Mouse (Mus musculus) stomach, postnatal 0 days (tissue): ENCODE data around the gene Eif2ak1. TPM values are rescaled to one million over a fixed set of nuclear protein-coding genes. Genes with fewer than 3 reads are reported as not detected.

ENCODE experiments used
- ATAC-seq: fragments of 200-750 bp; cut with Nextera tagmentation; 2 replicates; pipeline ENCODE4 v1.8.0; 2017; ENCODE audit not compliant: low FRiP score, low TSS enrichment
- DNase-seq: peaks from one replicate; pipeline ENCODE4 v3.0.0-alpha.2; 2016; ENCODE audit warnings: low spot score
- H3K27ac ChIP-seq: fragments of 300-500 bp; sonication (generic); replicated peaks from 2 replicates; pipeline ENCODE4 v1.5.1; 2014; ENCODE audit warnings: mild to moderate bottlenecking, control low read depth
- H3K27me3 ChIP-seq: fragments of 300-500 bp; sonication (generic); 2 replicates; pipeline ENCODE4 v1.6.1; 2014; ENCODE audit warnings: low read length; ENCODE audit not compliant: control insufficient read depth, insufficient read depth
- H3K36me3 ChIP-seq: fragments of 300-500 bp; sonication (generic); 2 replicates; pipeline ENCODE4 v1.6.1; 2014; ENCODE audit warnings: low read length, mixed read lengths; ENCODE audit not compliant: control insufficient read depth, insufficient read depth
- H3K4me1 ChIP-seq: fragments of 300-500 bp; sonication (generic); replicated peaks from 2 replicates; pipeline ENCODE4 v1.6.1; 2014; ENCODE audit warnings: antibody characterized with exemption; ENCODE audit not compliant: control insufficient read depth, insufficient read depth
- H3K4me2 ChIP-seq: fragments of 300-500 bp; sonication (generic); replicated peaks from 2 replicates; pipeline ENCODE4 v1.6.1; 2014; ENCODE audit warnings: low read depth, mild to moderate bottlenecking, control low read depth, moderate library complexity
- H3K4me3 ChIP-seq: fragments of 300-500 bp; sonication (generic); 2 replicates; pipeline ENCODE4 v1.5.1; 2014; ENCODE audit warnings: low read depth, low read length, control low read depth
- H3K9ac ChIP-seq: fragments of 300-500 bp; sonication (generic); 2 replicates; pipeline ENCODE4 v1.6.1; 2014; ENCODE audit warnings: mild to moderate bottlenecking, low read length, control low read depth, mixed read lengths
- H3K9me3 ChIP-seq: fragments of 300-500 bp; sonication (generic); 2 replicates; pipeline ENCODE4 v1.6.1; 2016; ENCODE audit warnings: low read length; ENCODE audit not compliant: control insufficient read depth
- CTCF ChIP-seq: IDR thresholded peaks from 2 replicates; pipeline ENCODE4 v1.5.1; 2016; ENCODE audit warnings: antibody characterized with exemption, low read depth, mild to moderate bottlenecking, moderate library complexity
- EP300 ChIP-seq: optimal IDR thresholded peaks from 2 replicates; pipeline ENCODE3; 2016; ENCODE audit warnings: antibody characterized with exemption
- WGBS: fragments of 180-500 bp; shearing (Covaris S2); extraction: QIAGEN DNeasy Blood & Tissue Kit; methylation state at CpG from one replicate; pipeline ENCODE4 v1.1.7; 2014; 5-methylcytosine and 5-hydroxymethylcytosine counted together
- polyA plus RNA-seq: library from polyadenylated mRNA; unstranded; fragments of >200 nt; fragmentation: Nextera tagmentation; extraction: Ambion mirVana; gene quantifications from 2 replicates; pipeline ENCODE4 v1.2.1, GENCODE M21; 2015

Gene Eif2ak1
- polyA plus RNA-seq, 1 experiment from 2014 or later: 19.9 TPM

- 83% methylated on average over 3 of the region's 3 CpGs for WGBS
- Histone ChIP-seq H3K4me2 (no peak overlapping the region), H3K27ac (no peak overlapping the region), H3K9me3 (no peaks in the 10 kb centered on the region), H3K36me3 (no peaks in the 10 kb centered on the region), H3K4me1 (no peaks in the 10 kb centered on the region), H3K9ac (no peak overlapping the region), H3K4me3 (no peak overlapping the region), H3K27me3 (no peaks in the 10 kb centered on the region)
- ATAC-seq: no peak
- no peak for DNase-seq
- TF ChIP-seq CTCF (no peak), EP300 (no peak)
Measured at GRCm38 (mm10) chr5:143809421-143810090, 8.0 kb upstream of the Eif2ak1 start.

DNA sequence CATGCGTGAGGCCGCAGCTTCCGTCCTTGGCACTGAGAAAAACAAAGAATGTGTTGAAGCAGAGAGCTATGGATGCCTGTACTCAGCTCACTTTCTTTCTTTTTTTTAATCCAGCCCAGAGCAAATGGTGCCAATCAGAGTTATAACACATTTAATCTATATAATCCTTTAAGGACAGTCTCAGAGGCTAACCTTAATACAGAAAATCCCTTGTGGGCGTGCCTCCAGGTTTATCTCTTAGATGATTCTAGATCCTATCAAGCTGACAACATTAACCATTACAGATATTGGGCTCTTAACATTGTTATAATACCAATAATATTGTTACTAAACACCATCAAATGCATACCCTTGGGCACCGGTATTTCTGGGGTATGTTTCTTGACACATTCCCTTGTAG is 5.9 kb upstream of the Eif2ak1 start:
- H3K27me3 ChIP-seq: no peaks in the 10 kb centered on the region
- no peaks in the 10 kb centered on the region for H3K36me3 ChIP-seq
- no peak for ATAC-seq
- TF ChIP-seq EP300 (no peak), CTCF (no peak)
- no peak overlapping the region for H3K9ac ChIP-seq
- no peak for DNase-seq
- H3K9me3 ChIP-seq: no peaks in the 10 kb centered on the region
- 70% methylated on average over 5 of the region's 5 CpGs for WGBS
- no peak overlapping the region for H3K4me3 ChIP-seq
- H3K4me1 ChIP-seq: no peaks in the 10 kb centered on the region
- no peak overlapping the region for H3K27ac ChIP-seq
- no peak overlapping the region for H3K4me2 ChIP-seq

- DNase-seq (no peak), ATAC-seq (no peak)
- no peaks in the 10 kb centered on the region for H3K27me3 ChIP-seq
- H3K9ac ChIP-seq: 0 out of 2 replicates have a peak overlapping the region, but pooled peaks have one; percentile 4
- TF ChIP-seq EP300 (no peak), CTCF (no peak)
- 66% methylated on average over 2 of the region's 2 CpGs for WGBS
- no peaks in the 10 kb centered on the region for H3K9me3 ChIP-seq
- no peak overlapping the region for H3K4me3 ChIP-seq
- H3K36me3 ChIP-seq: no peaks in the 10 kb centered on the region
- no peak overlapping the region for H3K4me2 ChIP-seq
- no peak overlapping the region for H3K27ac ChIP-seq
- 0 out of 2 replicates have a peak, but pooled peaks cover 3% of the 10 kb centered on the region for H3K4me1 ChIP-seq
Measured at GRCm38 (mm10) chr5:143814626-143815025, 3.0 kb upstream of the Eif2ak1 start.

DNA sequence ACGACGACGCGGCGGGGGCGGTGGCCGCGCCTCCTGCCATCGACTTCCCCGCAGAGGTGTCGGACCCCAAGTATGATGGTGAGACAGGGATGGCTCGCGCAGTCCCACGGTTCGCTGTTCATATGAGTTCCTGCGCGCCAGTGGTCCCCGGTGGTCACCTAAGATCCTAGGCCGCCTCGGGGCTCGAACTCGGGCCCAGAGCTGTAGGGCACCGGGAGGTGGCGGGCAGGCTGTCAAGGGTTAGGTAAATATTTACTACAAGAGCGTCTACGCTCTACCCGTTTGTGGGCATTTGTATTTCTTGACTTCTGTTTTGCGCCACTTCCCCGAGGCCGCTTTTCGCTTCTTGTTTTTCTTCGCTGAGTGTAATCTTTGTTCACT is 333 bp downstream of the Eif2ak1 start:
- DNase-seq (no peak), ATAC-seq (peak; percentile 78)
- Histone ChIP-seq H3K9ac (peak overlapping the region; percentile 87), H3K4me1 (0 out of 2 replicates have a peak, but pooled peaks cover 3% of the 10 kb centered on the region), H3K27me3 (no peaks in the 10 kb centered on the region), H3K9me3 (no peaks in the 10 kb centered on the region), H3K4me2 (peak overlapping the region; percentile 82), H3K4me3 (peak overlapping the region; percentile 82), H3K27ac (peak overlapping the region; percentile 71), H3K36me3 (no peaks in the 10 kb centered on the region)
- no peak; the same call in 1 of the 2 replicates for TF ChIP-seq CTCF
- no peak for TF ChIP-seq EP300
- WGBS: 0% methylated on average over 32 of the region's 32 CpGs

DNA sequence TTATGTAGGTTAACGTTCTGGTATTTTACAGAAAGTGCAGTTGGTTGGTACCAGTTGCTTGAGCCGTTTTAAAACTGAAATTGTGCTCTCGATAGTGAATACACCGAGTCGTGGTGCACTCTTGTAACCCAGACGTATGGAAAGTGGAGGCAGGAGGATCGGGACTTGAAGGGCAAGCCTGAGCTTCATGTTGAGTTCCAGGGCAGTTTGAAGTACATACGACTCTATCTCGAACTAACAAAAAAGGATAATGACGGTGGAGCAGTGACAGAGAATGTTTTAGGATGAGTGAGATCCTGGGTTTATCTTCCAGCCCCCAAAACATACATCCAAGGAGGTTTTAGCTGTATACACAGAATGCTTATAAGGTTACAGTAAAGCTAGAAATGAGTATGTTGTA is 873 bp downstream of the Eif2ak1 start:
- H3K9me3 ChIP-seq: no peaks in the 10 kb centered on the region
- no peak for ATAC-seq
- peak overlapping the region; percentile 82 for H3K4me3 ChIP-seq
- H3K36me3 ChIP-seq: no peaks in the 10 kb centered on the region
- no peak for DNase-seq
- 4% methylated on average over 10 of the region's 10 CpGs for WGBS
- no peaks in the 10 kb centered on the region for H3K27me3 ChIP-seq
- TF ChIP-seq CTCF (no peak), EP300 (no peak)
- no peak overlapping the region for H3K27ac ChIP-seq
- peak overlapping the region; percentile 87 for H3K9ac ChIP-seq
- H3K4me2 ChIP-seq: peak overlapping the region; percentile 82
- H3K4me1 ChIP-seq: 0 out of 2 replicates have a peak, but pooled peaks cover 3% of the 10 kb centered on the region

DNA sequence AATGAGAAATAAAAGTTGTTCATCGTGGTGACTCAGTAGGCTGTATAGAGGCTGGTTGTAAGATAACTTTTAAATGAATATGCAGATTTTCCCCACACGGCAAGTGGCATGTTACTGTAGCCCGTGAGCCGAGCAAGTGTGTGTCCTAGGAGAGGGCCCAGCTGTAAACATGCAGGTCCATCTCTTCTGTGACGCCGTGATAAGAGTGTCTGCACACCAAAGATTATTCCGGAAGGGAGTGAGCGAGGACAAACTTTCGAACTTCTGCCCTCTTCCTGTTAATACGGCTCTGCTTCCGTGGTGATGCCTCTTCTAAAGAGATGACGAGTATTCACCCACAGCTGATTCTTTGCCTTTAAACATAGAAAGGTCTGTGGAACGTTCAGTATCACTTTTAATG is 1.4 kb downstream of the Eif2ak1 start:
- TF ChIP-seq CTCF (no peak), EP300 (no peak)
- Histone ChIP-seq H3K36me3 (no peaks in the 10 kb centered on the region), H3K9ac (peak overlapping the region; percentile 9; the same call in 1 of the 2 replicates), H3K4me3 (no peak overlapping the region), H3K4me2 (no peak overlapping the region), H3K27me3 (no peaks in the 10 kb centered on the region), H3K27ac (no peak overlapping the region), H3K4me1 (0 out of 2 replicates have a peak, but pooled peaks cover 3% of the 10 kb centered on the region), H3K9me3 (no peaks in the 10 kb centered on the region)
- 68% methylated on average over 13 of the region's 13 CpGs for WGBS
- ATAC-seq (no peak), DNase-seq (no peak)
